Mouse (Mus musculus) heart, embryonic 11.5 days (tissue): ENCODE data around the gene Pld5. TPM values are rescaled to one million over a fixed set of nuclear protein-coding genes. Genes with fewer than 3 reads are reported as not detected.
A peak's percentile ranks its signal among the peaks of the same experiment; 100 is the strongest.

Experiments used
- ATAC-seq: fragments of 200-750 bp; cut with Nextera tagmentation; replicated peaks from 2 replicates; pipeline ENCODE4 v1.8.0; 2017; ENCODE audit warnings: moderate library complexity; ENCODE audit not compliant: insufficient number of reproducible peaks, low FRiP score, low TSS enrichment
- H3K27ac ChIP-seq: fragments of 300-500 bp; sonication (generic); 2 replicates; pipeline ENCODE4 v1.5.1; 2014; ENCODE audit warnings: mild to moderate bottlenecking, low read depth, low read length
- H3K27me3 ChIP-seq: fragments of 300-500 bp; sonication (generic); 2 replicates; pipeline ENCODE4 v1.6.1; 2014; ENCODE audit warnings: mild to moderate bottlenecking, low read length, mixed read lengths; ENCODE audit not compliant: control insufficient read depth, insufficient read depth
- H3K36me3 ChIP-seq: fragments of 300-500 bp; sonication (generic); 2 replicates; pipeline ENCODE4 v1.6.1; 2014; ENCODE audit warnings: mild to moderate bottlenecking, low read length, moderate library complexity, mixed read lengths; ENCODE audit not compliant: control insufficient read depth, insufficient read depth
- H3K4me1 ChIP-seq: fragments of 300-500 bp; sonication (generic); 2 replicates; pipeline ENCODE4 v1.6.1; 2014; ENCODE audit warnings: low read length; ENCODE audit not compliant: control insufficient read depth, insufficient read depth
- H3K4me2 ChIP-seq: fragments of 300-500 bp; sonication (generic); 2 replicates; pipeline ENCODE4 v1.6.1; 2014; ENCODE audit warnings: mild to moderate bottlenecking, moderate library complexity
- H3K4me3 ChIP-seq: fragments of 300-500 bp; sonication (generic); 2 replicates; pipeline ENCODE4 v1.5.1; 2014; ENCODE audit warnings: low read depth, low read length
- H3K9ac ChIP-seq: fragments of 300-500 bp; sonication (generic); 2 replicates; pipeline ENCODE4 v1.6.1; 2014; ENCODE audit warnings: mild to moderate bottlenecking, low read depth, low read length, moderate library complexity
- H3K9me3 ChIP-seq: fragments of 300-500 bp; sonication (generic); replicated peaks from 2 replicates; pipeline ENCODE4 v1.6.1; 2016; ENCODE audit warnings: low read length; ENCODE audit not compliant: control insufficient read depth
- WGBS: fragments of 180-500 bp; shearing (Covaris S2); extraction: QIAGEN DNeasy Blood & Tissue Kit; methylation state at CpG from one replicate; pipeline ENCODE4 v1.1.7; 2014; ENCODE audit not compliant: insufficient replicate concordance; 5-methylcytosine and 5-hydroxymethylcytosine counted together
- polyA plus RNA-seq: library from polyadenylated mRNA; unstranded; fragments of >200 nt; fragmentation: Nextera tagmentation; extraction: Ambion mirVana; gene quantifications from 2 replicates; pipeline ENCODE4 v1.2.1, GENCODE M21; 2014

Gene Pld5
- polyA plus RNA-seq, 1 experiment from 2014 or later = 0.39 TPM

DNA sequence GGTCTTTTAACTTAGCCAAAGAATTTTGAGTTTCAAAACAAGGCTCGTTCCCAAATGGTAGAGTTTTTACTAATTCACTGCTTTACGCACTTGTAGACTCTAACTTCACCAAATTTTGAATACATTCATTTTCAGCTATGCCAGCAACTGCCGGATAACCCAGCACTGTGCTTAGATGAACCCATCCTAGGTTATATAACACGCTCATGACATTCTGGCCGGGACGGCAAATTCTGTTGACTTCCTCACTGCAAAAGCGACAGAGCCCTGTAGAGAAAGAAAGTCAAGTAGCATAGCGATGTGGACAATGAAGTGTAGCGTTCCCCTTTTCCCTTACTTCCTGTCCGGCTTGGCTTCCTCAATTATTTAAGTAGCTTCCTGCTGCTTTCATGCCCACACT is 51.3 kb downstream of the Pld5 start:
- no peak overlapping the region for H3K4me3 ChIP-seq
- 79% methylated on average over 10 of the region's 10 CpGs for WGBS
- no peaks in the 10 kb centered on the region for H3K9me3 ChIP-seq
- no peak overlapping the region for H3K9ac ChIP-seq
- no peaks in the 10 kb centered on the region for H3K4me1 ChIP-seq
- no peaks in the 10 kb centered on the region for H3K27me3 ChIP-seq
- H3K4me2 ChIP-seq = no peak overlapping the region
- ATAC-seq = no peak
- H3K36me3 ChIP-seq = no peaks in the 10 kb centered on the region
- no peak overlapping the region for H3K27ac ChIP-seq

DNA sequence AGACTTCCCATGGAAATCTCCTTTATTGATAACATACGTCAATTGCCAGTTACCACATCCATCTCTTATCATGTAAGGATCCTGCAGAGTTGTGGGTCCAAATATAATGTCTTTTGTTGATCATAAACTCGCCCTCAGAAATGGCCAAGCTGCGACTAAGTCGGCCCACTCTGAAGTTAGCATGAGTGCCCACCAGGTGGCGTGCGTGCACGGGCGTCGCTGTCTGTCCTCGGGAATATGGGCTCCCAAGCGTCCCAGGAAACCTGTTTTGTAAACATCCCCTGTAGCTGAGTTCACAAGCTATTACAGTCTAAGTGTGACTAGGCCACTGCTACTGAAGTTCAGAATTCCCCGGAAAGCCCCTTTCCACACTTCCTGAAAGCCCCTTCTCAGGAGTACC is 51.9 kb downstream of the Pld5 start:
- ATAC-seq = no peak
- H3K4me1 ChIP-seq = no peaks in the 10 kb centered on the region
- no peaks in the 10 kb centered on the region for H3K36me3 ChIP-seq
- 9% methylated on average over 12 of the region's 12 CpGs for WGBS
- H3K27ac ChIP-seq = no peak overlapping the region
- no peak overlapping the region for H3K4me3 ChIP-seq
- H3K9me3 ChIP-seq = no peaks in the 10 kb centered on the region
- H3K4me2 ChIP-seq = no peak overlapping the region
- no peak overlapping the region for H3K9ac ChIP-seq
- H3K27me3 ChIP-seq = no peaks in the 10 kb centered on the region

DNA sequence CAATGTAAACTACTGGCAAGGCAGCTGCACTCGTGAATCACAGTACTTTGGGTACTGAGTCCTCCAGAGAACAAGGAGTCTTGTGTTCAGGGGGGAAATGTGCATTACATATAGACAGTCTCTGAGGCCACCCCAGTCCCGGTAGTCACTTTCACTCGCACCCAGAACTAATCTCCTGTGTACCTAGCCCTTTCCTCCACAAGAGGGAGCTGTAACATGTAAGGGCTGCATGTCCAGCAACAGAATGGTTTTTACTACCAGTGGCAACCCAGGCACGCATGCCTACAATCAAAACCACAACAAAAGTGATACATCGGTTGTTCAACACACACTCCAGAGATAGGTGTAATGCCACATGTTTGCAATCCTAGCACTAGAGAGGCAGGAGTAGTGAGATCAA is 56.9 kb downstream of the Pld5 start:
- H3K27me3 ChIP-seq = no peaks in the 10 kb centered on the region
- no peaks in the 10 kb centered on the region; the same call in 1 of the 2 replicates for H3K4me1 ChIP-seq
- H3K27ac ChIP-seq = no peak overlapping the region
- no peaks in the 10 kb centered on the region for H3K9me3 ChIP-seq
- no peak overlapping the region for H3K4me2 ChIP-seq
- WGBS = 72% methylated on average over 5 of the region's 5 CpGs
- no peak overlapping the region for H3K4me3 ChIP-seq
- no peak for ATAC-seq
- no peaks in the 10 kb centered on the region for H3K36me3 ChIP-seq
- no peak overlapping the region for H3K9ac ChIP-seq

DNA sequence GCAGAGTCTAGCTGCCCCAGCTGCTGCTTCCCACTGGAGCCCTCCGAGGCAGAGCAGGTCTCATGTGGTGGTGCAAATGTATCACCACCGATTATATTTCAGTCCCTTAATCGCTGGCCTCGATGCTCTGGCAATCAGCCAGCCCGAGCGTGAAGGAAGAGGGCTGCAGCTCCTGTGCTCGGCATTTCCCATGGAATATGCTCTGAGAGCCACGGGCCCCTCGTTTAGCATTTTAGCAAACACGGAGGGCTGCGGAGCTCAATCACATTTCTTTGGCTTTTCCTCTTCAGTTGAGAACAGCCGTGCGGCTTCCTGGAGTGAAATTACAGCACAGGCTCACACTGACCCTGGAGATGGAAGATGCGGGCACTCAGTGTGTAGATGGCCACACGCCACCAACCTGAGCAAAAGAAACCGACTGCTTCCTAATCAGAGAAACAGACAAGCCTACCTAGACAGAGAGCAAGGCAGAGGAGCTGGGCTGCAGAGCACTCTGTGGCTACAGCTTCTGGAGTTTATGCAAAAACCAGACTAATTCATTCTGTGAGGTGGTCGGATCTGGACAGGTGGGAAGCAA is 61.4 kb downstream of the Pld5 start:
- H3K36me3 ChIP-seq = no peaks in the 10 kb centered on the region
- H3K27me3 ChIP-seq = no peaks in the 10 kb centered on the region
- 0 out of 2 replicates have a peak, but pooled peaks have one; percentile 18 for ATAC-seq
- H3K9ac ChIP-seq = no peak overlapping the region
- H3K4me1 ChIP-seq = peaks cover 2% of the 10 kb centered on the region; the same call in 1 of the 2 replicates
- no peak overlapping the region for H3K4me3 ChIP-seq
- H3K4me2 ChIP-seq = peak overlapping the region; percentile 43
- 45% methylated on average over 17 of the region's 17 CpGs for WGBS
- no peaks in the 10 kb centered on the region for H3K9me3 ChIP-seq
- H3K27ac ChIP-seq = no peak overlapping the region

DNA sequence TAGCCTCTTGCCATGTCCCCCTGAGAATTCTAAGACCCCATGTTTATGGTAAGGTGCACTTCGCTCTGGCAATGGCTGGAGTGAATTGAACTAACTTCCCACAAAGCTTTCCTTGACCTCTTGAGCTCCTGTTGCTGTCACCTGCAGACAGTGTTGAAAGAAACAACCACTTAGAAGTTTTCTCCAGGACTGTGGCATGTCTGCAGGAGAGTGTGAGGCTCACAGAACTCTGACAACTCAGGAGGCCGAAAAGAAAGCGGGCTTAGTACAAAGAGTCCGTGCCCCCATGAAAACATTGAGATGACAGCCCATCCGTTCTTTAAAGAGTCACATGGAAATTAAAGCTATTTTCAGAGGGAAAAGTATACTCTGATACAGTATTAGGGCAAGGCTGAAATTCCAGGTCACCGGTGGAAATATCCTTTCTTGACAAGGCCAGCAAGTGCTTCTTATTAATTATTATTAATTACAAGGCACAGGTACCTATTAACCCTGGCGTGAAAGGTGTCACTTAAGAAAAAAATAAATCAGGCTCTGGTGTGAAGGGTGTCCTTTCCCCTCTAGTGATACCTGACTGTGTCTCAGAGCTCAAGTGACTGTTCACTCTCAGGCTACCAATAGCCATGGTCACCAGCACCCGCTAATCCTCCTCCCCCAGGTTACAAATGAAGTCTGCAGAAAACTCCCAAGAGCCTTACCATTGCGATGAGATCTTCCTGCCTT is 62.0 kb downstream of the Pld5 start:
- H3K9ac ChIP-seq = no peak overlapping the region

DNA sequence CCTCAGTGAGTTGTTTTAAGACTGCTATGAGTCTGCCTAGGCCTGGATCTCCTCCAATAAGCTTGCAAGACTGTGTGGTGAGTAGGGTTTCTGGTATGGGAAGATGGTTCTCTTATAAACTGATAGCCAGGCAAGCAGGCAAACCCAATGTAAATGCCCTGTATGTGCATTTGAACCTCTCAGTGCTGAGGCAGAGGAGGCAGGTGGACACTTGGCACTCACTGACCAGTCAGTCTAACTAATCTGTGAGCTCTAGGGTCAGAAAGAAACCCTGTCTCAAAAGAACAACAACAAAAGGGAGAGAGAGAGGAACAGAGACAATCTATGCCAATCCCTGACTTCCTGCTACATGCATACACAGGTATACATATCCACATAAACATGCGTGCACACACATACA is 64.3 kb downstream of the Pld5 start:
- WGBS = 100% methylated on average over 1 of the region's 1 CpGs
- Histone ChIP-seq H3K4me3 (no peak overlapping the region), H3K9ac (no peak overlapping the region), H3K4me1 (peaks cover 2% of the 10 kb centered on the region; the same call in 1 of the 2 replicates), H3K36me3 (no peaks in the 10 kb centered on the region), H3K27ac (no peak overlapping the region), H3K4me2 (no peak overlapping the region), H3K27me3 (no peaks in the 10 kb centered on the region), H3K9me3 (no peaks in the 10 kb centered on the region)
- no peak for ATAC-seq

More for the DNA sequence above, 62.0 kb downstream of the Pld5 start:
- no peak for ATAC-seq
- no peaks in the 10 kb centered on the region for H3K27me3 ChIP-seq
- H3K36me3 ChIP-seq = no peaks in the 10 kb centered on the region
- peaks cover 2% of the 10 kb centered on the region; the same call in 1 of the 2 replicates for H3K4me1 ChIP-seq
- H3K9me3 ChIP-seq = no peaks in the 10 kb centered on the region
- no peak overlapping the region for H3K27ac ChIP-seq
- 59% methylated on average over 9 of the region's 9 CpGs for WGBS
- H3K4me3 ChIP-seq = no peak overlapping the region
- H3K4me2 ChIP-seq = peak overlapping the region; percentile 43

DNA sequence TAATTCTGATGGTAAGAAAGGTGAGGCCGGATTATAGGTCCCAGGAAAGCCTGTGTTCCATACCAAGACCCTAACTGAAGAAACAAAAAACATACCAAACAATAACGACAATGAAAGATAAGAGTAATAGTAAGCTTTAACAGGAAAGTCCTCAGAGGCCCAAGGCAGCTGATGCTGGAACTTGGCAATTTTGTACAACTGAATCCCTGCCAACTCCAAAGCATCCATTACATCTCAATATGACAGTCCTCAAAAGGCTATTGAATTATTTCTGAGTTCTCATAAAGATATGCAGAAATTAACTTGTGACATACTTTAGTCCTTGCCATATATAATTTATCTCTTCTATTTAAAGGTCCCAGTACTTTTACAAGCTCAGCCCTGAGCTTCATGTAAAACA is 67.1 kb downstream of the Pld5 start:
- Histone ChIP-seq H3K9me3 (no peaks in the 10 kb centered on the region), H3K4me3 (no peak overlapping the region), H3K4me2 (no peak overlapping the region), H3K9ac (no peak overlapping the region), H3K27me3 (no peaks in the 10 kb centered on the region), H3K27ac (no peak overlapping the region), H3K4me1 (0 out of 2 replicates have a peak, but pooled peaks cover 2% of the 10 kb centered on the region), H3K36me3 (no peaks in the 10 kb centered on the region)
- no peak for ATAC-seq
- WGBS = 79% methylated on average over 2 of the region's 2 CpGs

DNA sequence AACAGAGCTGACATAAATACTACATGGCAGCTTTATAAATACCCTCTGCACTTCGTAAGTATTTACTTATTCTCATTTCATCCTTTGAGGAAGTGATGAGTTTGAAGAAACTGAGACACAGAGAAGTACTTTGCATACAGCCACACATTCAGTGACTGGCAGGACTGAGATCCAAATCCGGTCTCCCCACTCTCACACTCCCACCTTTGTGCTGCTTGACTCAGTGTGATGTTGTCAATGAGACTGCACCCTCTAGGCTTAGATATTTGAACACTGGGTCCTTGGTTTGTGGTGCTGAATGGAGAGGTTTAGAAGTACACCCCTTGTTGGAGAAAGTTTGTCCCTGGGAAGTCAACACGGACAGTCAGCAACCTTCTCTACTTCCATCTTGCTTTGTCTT is 72.8 kb downstream of the Pld5 start:
- Histone ChIP-seq H3K36me3 (no peaks in the 10 kb centered on the region), H3K4me2 (no peak overlapping the region), H3K27me3 (no peaks in the 10 kb centered on the region), H3K4me1 (no peaks in the 10 kb centered on the region), H3K27ac (no peak overlapping the region), H3K4me3 (no peak overlapping the region), H3K9ac (no peak overlapping the region), H3K9me3 (no peaks in the 10 kb centered on the region)
- ATAC-seq = no peak
- 56% methylated on average over 3 of the region's 3 CpGs for WGBS
